Mouse (Mus musculus) gastrocnemius, postnatal 4 days (tissue): ENCODE results near the gene Lyzl4. TPM values are rescaled to one million over a fixed set of nuclear protein-coding genes. Genes with fewer than 3 reads are reported as not detected.

Experiments used
- DNase-seq, 2 experiments: peaks; one replicate each; pipeline ENCODE4 v3.0.0; 2021 to 2022; ENCODE audit warnings: low spot score in 2 of 2, mixed read lengths in 2 of 2
- total RNA-seq, 2 experiments: library from RNA; stranded (reverse); gene quantifications; 2 replicates each; pipeline ENCODE4 v1.2.3; 2021

Lyzl4 gene
- total RNA-seq, 2 experiments from 2014 or later = 0.81 to 1.2 TPM

DNA sequence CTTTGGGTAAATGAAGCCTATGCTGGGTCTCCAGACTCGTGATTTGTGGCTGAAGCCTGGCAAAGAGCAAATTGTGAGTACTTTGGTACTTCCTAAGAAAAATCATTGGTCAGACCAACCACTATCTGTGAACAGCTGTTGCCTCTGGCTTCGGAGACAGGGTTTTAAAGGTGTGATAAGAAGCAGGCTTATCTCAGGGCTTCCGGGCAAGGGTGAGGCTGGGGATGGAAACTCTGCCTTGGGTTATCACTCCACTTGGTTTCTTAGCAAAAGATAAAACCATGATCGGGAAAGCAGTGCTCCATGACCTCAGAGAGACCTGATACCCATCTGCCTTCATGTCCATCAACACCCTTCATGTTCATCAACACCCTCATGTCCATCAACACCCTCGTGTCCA is 92.9 kb downstream of the Lyzl4 start:
- DNase-seq = no peak

- no peak for DNase-seq
Observed at GRCm38 (mm10) chr9:121547431-121547830, 94.5 kb downstream of the Lyzl4 start.

DNA sequence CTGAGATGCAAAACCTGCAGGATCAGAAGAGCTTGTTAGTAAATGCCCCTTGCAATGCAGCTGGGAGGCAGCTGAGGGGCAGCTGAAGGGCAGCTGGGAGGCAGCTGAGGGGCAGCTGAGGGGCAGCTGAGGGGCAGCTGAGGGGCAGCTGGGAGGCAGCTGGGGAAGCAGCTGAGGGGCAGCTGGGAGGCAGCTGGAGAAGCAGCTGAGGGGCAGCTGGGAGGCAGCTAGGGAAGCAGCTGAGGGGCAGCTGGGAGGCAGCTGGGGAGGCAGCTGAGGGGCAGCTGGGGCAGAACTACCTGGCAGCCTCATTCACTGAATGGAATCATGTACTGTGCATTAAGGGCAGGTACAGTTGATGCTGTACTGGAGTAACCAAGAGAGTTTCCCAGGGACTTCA is 100.4 kb downstream of the Lyzl4 start:
- DNase-seq = no peak

DNA sequence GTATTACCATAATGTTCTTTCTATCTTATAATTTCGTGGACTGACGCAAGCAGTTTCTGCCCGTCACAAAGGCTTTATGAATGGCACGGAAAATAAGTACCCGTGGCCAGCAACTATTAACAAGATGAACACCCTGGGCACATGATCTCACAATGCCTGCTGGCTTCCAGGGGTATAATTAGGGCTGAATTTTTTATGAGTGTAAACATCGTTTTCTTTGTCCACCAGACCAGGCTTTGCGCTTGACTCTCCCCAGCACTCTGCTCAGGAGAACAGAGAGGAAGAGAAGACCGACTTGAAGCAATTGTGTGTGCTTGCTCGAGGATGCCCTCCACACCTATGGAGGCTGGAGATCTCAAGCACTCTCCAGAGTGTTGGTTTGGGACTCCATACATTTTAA is 109.3 kb downstream of the Lyzl4 start:
- no peak for DNase-seq

DNA sequence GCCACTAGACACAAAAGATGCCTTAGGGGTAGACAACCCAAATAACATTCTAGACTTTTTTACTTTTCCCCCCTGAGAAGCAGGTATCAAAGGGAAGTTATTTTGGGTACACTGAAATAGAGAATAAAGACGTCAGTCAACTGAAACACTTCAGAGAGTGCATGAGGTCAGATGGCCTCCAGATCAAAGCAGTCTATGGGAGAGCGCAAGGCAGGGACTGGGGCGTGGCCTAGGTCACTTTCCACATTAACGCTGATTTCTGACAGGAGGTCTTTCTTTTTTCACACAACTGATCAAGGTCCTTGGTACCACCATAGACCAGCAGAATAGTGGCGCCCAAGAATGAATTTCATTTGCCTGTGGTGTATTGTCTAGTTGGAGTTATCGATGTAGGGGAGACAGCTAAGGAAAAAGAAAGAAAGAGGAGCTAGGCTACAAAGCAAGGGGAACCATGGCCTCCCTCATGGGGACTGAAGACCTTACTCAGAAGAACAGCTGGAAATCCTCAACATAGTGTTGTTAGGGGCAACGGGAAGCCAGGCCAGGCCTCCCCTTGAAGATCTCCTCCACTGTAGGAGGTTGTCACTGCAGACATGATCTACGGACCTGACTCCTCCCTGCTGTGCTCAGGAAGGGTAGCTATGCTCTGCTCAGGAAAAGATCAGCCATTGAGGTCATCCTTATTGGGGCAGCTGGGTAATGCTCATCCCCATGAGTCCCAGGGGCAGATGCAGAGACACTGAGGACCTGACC is 113.1 kb downstream of the Lyzl4 start:
- no peak for DNase-seq

Other genes with a start within 250 kb of the Lyzl4 start
- gene Cck, start 146.4 kb downstream of the Lyzl4 start, total RNA-seq = 1 to 10 TPM; 6.2 to 8.7 TPM
- under 1 TPM; 0.21 to 0.66 TPM for gene Vipr1, start 620 bp upstream of the Lyzl4 start, total RNA-seq
- 1 to 10 TPM; 6.8 to 8.5 TPM for gene Sec22c, start 63.4 kb upstream of the Lyzl4 start, total RNA-seq
- gene Ss18l2, start 68.2 kb upstream of the Lyzl4 start, total RNA-seq = 10 to 100 TPM; 80.4 to 80.8 TPM
- 100 to 1,000 TPM in 1 of 2 experiments, 10 to 100 TPM in 1; 75.2 to 104 TPM for gene Nktr, start 77.1 kb upstream of the Lyzl4 start, total RNA-seq
- gene Zfp651, start 117.2 kb upstream of the Lyzl4 start, total RNA-seq = 10 to 100 TPM; 88.6 to 91.6 TPM
- 100 to 1,000 TPM; 143 TPM for gene Klhl40, start 135.5 kb upstream of the Lyzl4 start, total RNA-seq
- 100 to 1,000 TPM; 164 to 169 TPM for gene Hhatl, start 150.4 kb upstream of the Lyzl4 start, total RNA-seq
- gene Ccdc13, start 197.4 kb upstream of the Lyzl4 start, total RNA-seq = under 1 TPM in 1 of 2 experiments, not detected in 1; 0.88 TPM
- gene Higd1a, start 216.3 kb upstream of the Lyzl4 start, total RNA-seq = 10 to 100 TPM; 61.4 to 67.0 TPM